Mouse (Mus musculus): ENCODE results near the gene Homer1.
A peak's percentile ranks its signal among the peaks of the same experiment; 100 is the strongest.

Gene Homer1

GRCm38 (mm10) chr13:93338394-93338793 lies 39.0 kb downstream of the Homer1 start:
- no peak for DNase-seq (ENCODE audit: extremely low read depth, insufficient read length, low spot score)

GRCm38 (mm10) chr13:93340555-93341278 lies 41.3 kb downstream of the Homer1 start:
- DNase-seq (ENCODE audit: extremely low read depth, insufficient read length, low spot score), result no peak

- DNase-seq (ENCODE audit: extremely low read depth, insufficient read length, low spot score), result no peak
Observed at GRCm38 (mm10) chr13:93342641-93343040, 43.2 kb downstream of the Homer1 start.

- no peak for DNase-seq (ENCODE audit: extremely low read depth, insufficient read length, low spot score)
Observed at GRCm38 (mm10) chr13:93344395-93344794, 45.0 kb downstream of the Homer1 start.

- DNase-seq (ENCODE audit: extremely low read depth, insufficient read length, low spot score), result no peak
Observed at GRCm38 (mm10) chr13:93345854-93346253, 46.4 kb downstream of the Homer1 start.

- no peak for DNase-seq (ENCODE audit: extremely low read depth, insufficient read length, low spot score)
Observed at GRCm38 (mm10) chr13:93352030-93352429, 52.6 kb downstream of the Homer1 start.

GRCm38 (mm10) chr13:93354420-93355278 lies 55.2 kb downstream of the Homer1 start:
- no peak for DNase-seq (ENCODE audit: extremely low read depth, insufficient read length, low spot score)

GRCm38 (mm10) chr13:93355279-93355587 lies 55.8 kb downstream of the Homer1 start:
- peak; percentile 2 for DNase-seq (ENCODE audit: extremely low read depth, insufficient read length, low spot score)

GRCm38 (mm10) chr13:93358522-93358921 lies 59.1 kb downstream of the Homer1 start:
- no peak for DNase-seq (ENCODE audit: extremely low read depth, insufficient read length, low spot score)

- no peak for DNase-seq (ENCODE audit: extremely low read depth, insufficient read length, low spot score)
Observed at GRCm38 (mm10) chr13:93367555-93367954, 68.1 kb downstream of the Homer1 start.

GRCm38 (mm10) chr13:93368812-93369584 lies 69.6 kb downstream of the Homer1 start:
- no peak for DNase-seq (ENCODE audit: extremely low read depth, insufficient read length, low spot score)

- DNase-seq (ENCODE audit: extremely low read depth, insufficient read length, low spot score), result no peak
Observed at GRCm38 (mm10) chr13:93374457-93374856, 75.0 kb downstream of the Homer1 start.

- no peak for DNase-seq (ENCODE audit: extremely low read depth, insufficient read length, low spot score)
Observed at GRCm38 (mm10) chr13:93378493-93378892, 79.1 kb downstream of the Homer1 start.

- DNase-seq (ENCODE audit: extremely low read depth, insufficient read length, low spot score), result no peak
Observed at GRCm38 (mm10) chr13:93380399-93381063, 81.1 kb downstream of the Homer1 start.

- no peak for DNase-seq (ENCODE audit: extremely low read depth, insufficient read length, low spot score)
Observed at GRCm38 (mm10) chr13:93381301-93381700, 81.9 kb downstream of the Homer1 start.

- DNase-seq (ENCODE audit: extremely low read depth, insufficient read length, low spot score), result no peak
Observed at GRCm38 (mm10) chr13:93383092-93383491, 83.7 kb downstream of the Homer1 start.

GRCm38 (mm10) chr13:93383620-93384019 lies 84.2 kb downstream of the Homer1 start:
- no peak for DNase-seq (ENCODE audit: extremely low read depth, insufficient read length, low spot score)

GRCm38 (mm10) chr13:93384481-93384880 lies 85.0 kb downstream of the Homer1 start:
- no peak for DNase-seq (ENCODE audit: extremely low read depth, insufficient read length, low spot score)

- no peak for DNase-seq (ENCODE audit: extremely low read depth, insufficient read length, low spot score)
Observed at GRCm38 (mm10) chr13:93385147-93385546, 85.7 kb downstream of the Homer1 start.

GRCm38 (mm10) chr13:93387440-93387839 lies 88.0 kb downstream of the Homer1 start:
- no peak for DNase-seq (ENCODE audit: extremely low read depth, insufficient read length, low spot score)

Data from 3134 (cell line).